Mouse (Mus musculus) intestine, postnatal 0 days (tissue): ENCODE measurements at regions not wholly inside any gene's neighbourhood (a gene's known extent, or its start where the extent isn't known, plus 50 kb on each side); places are given as distances from the start of the nearest gene placed in this dataset.

Source experiments
- ATAC-seq: fragments of 200-750 bp; cut with Nextera tagmentation; 2 replicates; pipeline ENCODE4 v1.8.0; 2017; ENCODE audit warnings: mild to moderate bottlenecking, moderate TSS enrichment, moderate library complexity
- H3K27ac ChIP-seq: fragments of 300-500 bp; sonication (generic); 2 replicates; pipeline ENCODE4 v1.5.1; 2014; ENCODE audit warnings: mild to moderate bottlenecking, low read depth, low read length, moderate library complexity
- H3K27me3 ChIP-seq: fragments of 300-500 bp; sonication (generic); replicated peaks from 2 replicates; pipeline ENCODE4 v1.6.1; 2014; ENCODE audit warnings: low read length, mixed read lengths; ENCODE audit not compliant: control insufficient read depth, insufficient read depth
- H3K36me3 ChIP-seq: fragments of 300-500 bp; sonication (generic); 2 replicates; pipeline ENCODE4 v1.6.1; 2014; ENCODE audit warnings: mild to moderate bottlenecking, moderate library complexity; ENCODE audit not compliant: control insufficient read depth, insufficient read depth
- H3K4me1 ChIP-seq: fragments of 300-500 bp; sonication (generic); replicated peaks from 2 replicates; pipeline ENCODE4 v1.6.1; 2014; ENCODE audit warnings: antibody characterized with exemption, low read length, mixed read lengths; ENCODE audit not compliant: control insufficient read depth, insufficient read depth
- H3K4me2 ChIP-seq: fragments of 300-500 bp; sonication (generic); replicated peaks from 2 replicates; pipeline ENCODE4 v1.6.1; 2014; ENCODE audit warnings: low read depth, mild to moderate bottlenecking, moderate library complexity
- H3K4me3 ChIP-seq: fragments of 300-500 bp; sonication (generic); 2 replicates; pipeline ENCODE4 v1.5.1; 2014; ENCODE audit warnings: low read depth, low read length
- H3K9ac ChIP-seq: fragments of 300-500 bp; sonication (generic); 2 replicates; pipeline ENCODE4 v1.6.1; 2014; ENCODE audit warnings: mild to moderate bottlenecking, low read depth, low read length
- H3K9me3 ChIP-seq: fragments of 300-500 bp; sonication (generic); 2 replicates; pipeline ENCODE4 v1.6.1; 2016; ENCODE audit warnings: mixed run types; ENCODE audit not compliant: control insufficient read depth
- CTCF ChIP-seq: sonication (generic); IDR thresholded peaks from 2 replicates; pipeline ENCODE4 v1.5.1; 2016; ENCODE audit warnings: low read depth, mild to moderate bottlenecking, control low read depth, antibody characterized with exemption, moderate library complexity
- WGBS: fragments of 180-500 bp; shearing (Covaris S2); extraction: QIAGEN DNeasy Blood & Tissue Kit; methylation state at CpG from one replicate; pipeline ENCODE4 v1.1.7; 2014; 5-methylcytosine and 5-hydroxymethylcytosine counted together

DNA sequence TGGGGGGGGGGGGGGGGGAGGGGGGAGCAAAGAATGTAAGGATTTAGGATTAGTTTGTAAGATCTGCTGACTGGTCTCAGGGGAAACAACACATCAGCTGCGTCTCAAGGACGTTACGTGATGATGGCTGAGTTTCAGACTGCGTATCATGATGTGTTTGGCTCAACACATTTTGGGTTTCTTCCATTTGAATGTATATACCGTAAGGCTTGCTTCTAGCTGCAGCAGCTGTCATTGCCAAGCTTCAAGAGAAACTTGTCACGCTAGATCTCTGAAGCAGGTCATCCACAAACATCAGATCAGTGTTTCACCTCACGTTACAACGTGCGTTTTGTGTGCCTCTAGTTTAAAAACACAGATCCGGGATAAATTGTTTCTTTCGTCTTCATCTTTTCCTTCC lies 123.6 kb upstream of the Pum3 start:
- 76% methylated on average over 11 of the region's 11 CpGs for WGBS

DNA sequence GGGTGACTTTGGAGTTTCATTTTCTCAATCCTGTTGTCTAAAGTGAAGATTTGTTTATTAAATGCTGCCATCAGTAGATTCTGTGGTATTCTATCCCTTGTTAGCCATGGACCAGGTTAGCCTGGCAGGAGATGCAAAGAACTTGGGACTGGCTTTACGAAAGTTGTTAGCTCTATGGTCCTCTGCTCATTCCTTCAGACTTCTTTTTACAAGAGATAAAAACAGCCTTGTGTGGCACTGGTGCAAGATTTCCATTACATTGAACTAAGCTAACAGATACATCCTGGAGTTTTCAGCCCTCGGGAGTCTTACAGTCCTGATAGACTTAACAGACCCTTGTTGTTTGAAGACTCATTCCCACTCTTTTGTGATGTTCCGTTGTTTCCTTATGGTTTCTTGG lies 108.1 kb upstream of the Pum3 start:
- no peak overlapping the region for H3K9ac ChIP-seq
- no peaks in the 10 kb centered on the region for H3K27me3 ChIP-seq
- TF ChIP-seq CTCF = no peak
- H3K27ac ChIP-seq = no peak overlapping the region
- WGBS = 91% methylated on average over 3 of the region's 3 CpGs
- no peak overlapping the region for H3K4me3 ChIP-seq
- no peaks in the 10 kb centered on the region for H3K9me3 ChIP-seq
- no peak overlapping the region for H3K4me2 ChIP-seq
- H3K36me3 ChIP-seq = no peaks in the 10 kb centered on the region
- ATAC-seq = no peak
- no peaks in the 10 kb centered on the region for H3K4me1 ChIP-seq

More for the DNA sequence above, 123.6 kb upstream of the Pum3 start:
- no peak overlapping the region for H3K4me2 ChIP-seq
- no peaks in the 10 kb centered on the region for H3K27me3 ChIP-seq
- H3K4me1 ChIP-seq = no peaks in the 10 kb centered on the region
- H3K27ac ChIP-seq = no peak overlapping the region
- TF ChIP-seq CTCF = no peak
- H3K9me3 ChIP-seq = no peaks in the 10 kb centered on the region
- no peak for ATAC-seq
- no peak overlapping the region for H3K9ac ChIP-seq
- H3K36me3 ChIP-seq = no peaks in the 10 kb centered on the region
- H3K4me3 ChIP-seq = no peak overlapping the region

DNA sequence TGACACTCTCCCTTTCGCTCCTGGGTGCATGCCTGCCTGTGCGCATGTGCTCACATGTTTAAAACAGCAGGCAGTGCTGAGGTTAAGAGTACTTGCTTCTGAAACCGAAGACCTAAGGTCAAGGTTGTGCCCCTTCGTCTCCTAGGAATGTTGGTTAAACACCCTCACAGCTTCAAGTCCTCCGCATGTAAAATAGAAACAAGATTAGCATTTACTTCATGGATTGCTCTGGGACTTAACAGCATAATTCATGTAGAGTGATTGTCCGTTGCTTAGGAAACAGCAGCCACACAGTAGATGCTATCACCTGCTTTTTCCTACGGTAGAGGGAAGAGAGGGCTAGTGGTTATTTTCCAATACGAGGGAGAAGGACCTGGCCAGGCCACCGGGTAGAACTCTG lies 107.4 kb upstream of the Pum3 start:
- H3K9ac ChIP-seq = no peak overlapping the region
- H3K4me2 ChIP-seq = no peak overlapping the region
- H3K4me3 ChIP-seq = no peak overlapping the region
- H3K36me3 ChIP-seq = no peaks in the 10 kb centered on the region
- no peaks in the 10 kb centered on the region for H3K4me1 ChIP-seq
- H3K9me3 ChIP-seq = no peaks in the 10 kb centered on the region
- TF ChIP-seq CTCF = no peak
- H3K27ac ChIP-seq = no peak overlapping the region
- WGBS = 68% methylated on average over 9 of the region's 9 CpGs
- no peak for ATAC-seq
- H3K27me3 ChIP-seq = no peaks in the 10 kb centered on the region

DNA sequence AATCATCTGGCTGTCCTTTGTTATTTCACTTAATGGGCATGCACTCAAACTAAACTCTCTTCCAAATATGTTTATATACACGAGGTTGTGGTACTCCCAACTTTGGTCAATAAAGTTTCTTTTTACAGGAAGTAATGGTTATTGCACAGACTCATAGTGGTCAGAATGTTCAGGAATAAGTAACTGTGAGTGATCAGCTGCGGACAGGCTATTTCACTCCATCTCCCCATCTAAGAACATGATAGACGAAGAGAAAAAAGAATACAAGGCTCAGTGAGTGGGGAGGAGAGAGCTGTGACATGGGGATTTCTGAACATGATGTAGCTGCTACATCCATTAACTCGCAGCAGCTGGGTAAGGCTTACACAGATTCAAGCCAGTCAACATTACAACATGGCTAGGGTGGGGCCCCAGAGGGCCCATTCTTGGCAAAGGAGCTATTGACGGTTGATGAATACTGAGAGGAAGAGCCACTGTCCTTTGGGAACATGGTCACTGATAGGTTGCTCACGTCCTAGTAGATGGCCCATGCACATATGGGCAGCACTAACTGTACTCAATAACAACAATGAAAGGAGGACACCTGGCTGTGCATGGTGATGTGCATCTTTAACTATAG lies 98.4 kb upstream of the Pum3 start:
- TF ChIP-seq CTCF = no peak
- H3K27me3 ChIP-seq = no peaks in the 10 kb centered on the region

DNA sequence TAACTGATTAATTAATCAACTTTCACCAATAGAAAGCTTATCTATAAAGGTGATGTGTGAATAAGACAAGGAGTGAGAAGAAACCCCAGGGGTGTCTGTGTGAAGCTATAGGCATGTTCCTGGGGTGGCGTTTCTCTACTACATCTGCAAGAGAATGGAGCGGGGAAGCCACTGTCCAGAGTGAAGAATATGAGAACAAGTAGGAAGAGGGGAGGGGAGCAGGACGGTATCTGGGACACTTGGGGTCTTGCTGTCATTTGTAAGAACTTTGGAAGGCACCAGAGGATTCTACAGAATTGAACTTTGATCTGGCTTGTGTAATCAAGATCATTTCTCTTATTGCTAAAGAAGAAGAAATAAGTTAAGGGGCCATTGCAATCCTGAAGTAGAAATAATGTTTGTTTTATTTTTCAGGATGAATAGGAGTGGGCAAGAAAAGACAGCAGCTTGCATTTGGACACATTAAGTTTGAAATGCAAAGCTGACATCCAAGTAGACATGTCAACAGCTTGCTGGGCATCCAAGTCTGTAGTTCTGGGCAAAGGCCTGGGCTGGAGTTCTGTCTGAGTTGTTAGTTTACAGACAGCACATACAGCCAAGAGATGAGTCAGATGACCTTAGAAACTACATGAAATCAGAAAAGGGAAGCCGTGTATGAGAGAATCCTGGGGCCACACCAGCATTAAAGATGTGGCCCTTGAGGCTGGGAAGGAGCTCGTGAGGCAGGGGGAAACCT lies 89.9 kb upstream of the Pum3 start:
- no peak overlapping the region for H3K4me3 ChIP-seq
- no peak overlapping the region for H3K27ac ChIP-seq
- no peaks in the 10 kb centered on the region for H3K36me3 ChIP-seq
- H3K9ac ChIP-seq = no peak overlapping the region
- no peak for TF ChIP-seq CTCF
- H3K9me3 ChIP-seq = no peaks in the 10 kb centered on the region
- H3K27me3 ChIP-seq = no peaks in the 10 kb centered on the region
- ATAC-seq = no peak
- H3K4me2 ChIP-seq = no peak overlapping the region
- WGBS = 72% methylated on average over 5 of the region's 5 CpGs
- H3K4me1 ChIP-seq = no peaks in the 10 kb centered on the region

More for the DNA sequence above, 98.4 kb upstream of the Pum3 start:
- 81% methylated on average over 6 of the region's 6 CpGs for WGBS
- Histone ChIP-seq H3K9ac (no peak overlapping the region), H3K36me3 (no peaks in the 10 kb centered on the region), H3K4me3 (no peak overlapping the region), H3K9me3 (no peaks in the 10 kb centered on the region), H3K27ac (no peak overlapping the region), H3K4me2 (no peak overlapping the region), H3K4me1 (no peaks in the 10 kb centered on the region)
- ATAC-seq = no peak

DNA sequence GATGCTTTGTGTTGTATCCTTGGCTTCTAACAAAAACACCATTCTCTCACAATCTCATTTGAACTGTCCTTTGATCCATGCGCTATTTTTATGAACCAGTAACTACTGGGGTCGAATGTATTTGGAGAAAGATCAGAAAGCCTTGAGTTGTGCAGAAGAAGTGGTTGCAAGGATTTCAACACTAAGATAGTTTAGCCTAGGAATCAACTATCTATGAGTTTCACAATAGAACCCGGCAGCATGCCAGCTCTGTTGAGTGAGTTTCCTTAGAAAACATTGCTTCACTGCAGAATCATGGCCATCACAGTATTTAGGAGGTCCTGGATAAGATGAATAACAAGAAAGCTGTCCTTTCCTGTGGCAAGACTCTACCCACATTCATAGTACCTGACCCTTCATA lies 84.6 kb upstream of the Pum3 start:
- H3K4me3 ChIP-seq = no peak overlapping the region
- no peak overlapping the region for H3K9ac ChIP-seq
- no peaks in the 10 kb centered on the region for H3K9me3 ChIP-seq
- ATAC-seq = no peak
- H3K27ac ChIP-seq = no peak overlapping the region
- H3K36me3 ChIP-seq = no peaks in the 10 kb centered on the region
- no peaks in the 10 kb centered on the region for H3K27me3 ChIP-seq
- no peak for TF ChIP-seq CTCF
- WGBS = 83% methylated on average over 3 of the region's 3 CpGs
- no peaks in the 10 kb centered on the region for H3K4me1 ChIP-seq
- H3K4me2 ChIP-seq = no peak overlapping the region
